ENCODE assay signal across 8 mouse cellular contexts in the genomic region with DNA sequence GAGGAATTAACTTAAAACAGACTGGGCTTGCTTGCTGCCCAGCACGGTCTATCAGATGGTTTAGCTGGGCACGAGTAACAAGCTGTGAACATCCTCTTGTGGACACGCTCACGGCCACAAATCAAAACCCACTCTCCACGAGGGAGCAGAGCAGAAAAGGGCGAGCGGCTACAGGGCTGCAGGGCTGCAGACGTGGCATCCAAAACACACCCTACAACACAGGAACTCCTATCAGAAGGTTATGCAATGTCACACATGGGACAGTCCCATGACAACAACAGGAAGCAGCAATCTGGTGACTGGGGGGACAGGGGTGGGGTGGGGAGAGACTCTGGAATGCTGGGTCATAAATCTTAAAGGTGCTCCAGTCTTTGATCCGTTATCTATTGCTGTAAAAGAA. TPM values are rescaled to one million over a fixed set of nuclear protein-coding genes. Genes with fewer than 3 reads are reported as not detected.
A peak's percentile ranks its signal among the peaks of the same experiment; 100 is the strongest.
DNase-seq lines count a peak whose midpoint lies in the region; ATAC-seq and TF ChIP-seq lines count a peak whose summit lies in the region.

No protein-coding gene starts in this region.

- peak overlapping the region; percentile 6; the same call in 1 of the 2 replicates for H3K9ac ChIP-seq in embryonic facial prominence, embryonic 13.5 days
- 0 out of 2 replicates have a peak overlapping the region, but pooled peaks have one; percentile 8 for H3K9ac ChIP-seq in intestine, postnatal 0 days (ENCODE audit: low read depth, low read length)
- no peak overlapping the region; the same call in 1 of the 2 replicates for H3K9ac ChIP-seq in lung, postnatal 0 days (replicated peaks; ENCODE audit: low read depth)
- no peak overlapping the region for H3K9ac ChIP-seq in forebrain, embryonic 16.5 days (replicated peaks; ENCODE audit: low read depth, low read length)

- TF ChIP-seq EP300 in lung, postnatal 0 days (IDR thresholded peaks at IDR 0.05), result peak; percentile 75

- H3K4me1 ChIP-seq in embryonic facial prominence, embryonic 13.5 days, result peaks cover 15% of the 10 kb centered on the region
- H3K4me1 ChIP-seq in intestine, postnatal 0 days (replicated peaks; ENCODE audit: control insufficient read depth, insufficient read depth, low read length), result no peaks in the 10 kb centered on the region
- H3K4me1 ChIP-seq in lung, postnatal 0 days (ENCODE audit: insufficient read depth, low read depth, low read length), result no peaks in the 10 kb centered on the region
- H3K4me1 ChIP-seq in forebrain, embryonic 16.5 days (replicated peaks; ENCODE audit: control insufficient read depth, insufficient read depth, low read length), result peaks cover 9% of the 10 kb centered on the region
- peaks cover 9% of the 10 kb centered on the region for H3K4me1 ChIP-seq in cerebellum, adult 2 months (ENCODE audit: control insufficient read depth, insufficient read depth, low read length)

- whole genome bisulfite sequencing in embryonic facial prominence, embryonic 13.5 days, result 33% methylated on average over 9 of the region's 9 CpGs
- 8% methylated on average over 9 of the region's 9 CpGs for WGBS in intestine, postnatal 0 days
- WGBS in lung, postnatal 0 days, result 37% methylated on average over 9 of the region's 9 CpGs
- WGBS in forebrain, embryonic 16.5 days, result 84% methylated on average over 9 of the region's 9 CpGs
- WGBS in cerebellum, adult 2 months, result 82% methylated on average over 9 of the region's 9 CpGs

- TF ChIP-seq CTCF in intestine, postnatal 0 days (IDR thresholded peaks at IDR 0.05; ENCODE audit: low read depth), result no peak
- no peak for TF ChIP-seq CTCF in lung, postnatal 0 days (IDR thresholded peaks at IDR 0.05)
- no peak for TF ChIP-seq CTCF in cerebellum, adult 2 months (IDR thresholded peaks at IDR 0.05; ENCODE audit: borderline replicate concordance, insufficient read depth, low read depth, low read length)

- ATAC-seq in embryonic facial prominence, embryonic 13.5 days (ENCODE audit: insufficient number of reproducible peaks, insufficient read depth, low FRiP score, low TSS enrichment, low read depth), result no peak
- peak; percentile 93 for ATAC-seq in intestine, postnatal 0 days
- ATAC-seq in lung, postnatal 0 days, result peak; percentile 81
- no peak for ATAC-seq in cerebellum, adult (ENCODE audit: insufficient number of reproducible peaks, low FRiP score, low TSS enrichment)
- ATAC-seq in forebrain, embryonic 16.5 days, result no peak

- no peaks in the 10 kb centered on the region for H3K36me3 ChIP-seq in embryonic facial prominence, embryonic 13.5 days
- H3K36me3 ChIP-seq in intestine, postnatal 0 days (ENCODE audit: control insufficient read depth, insufficient read depth), result no peaks in the 10 kb centered on the region
- no peaks in the 10 kb centered on the region for H3K36me3 ChIP-seq in lung, postnatal 0 days (ENCODE audit: insufficient read depth, low read length)
- no peaks in the 10 kb centered on the region for H3K36me3 ChIP-seq in forebrain, embryonic 16.5 days (ENCODE audit: control insufficient read depth, insufficient read depth)

- H3K27me3 ChIP-seq in embryonic facial prominence, embryonic 13.5 days, result no peaks in the 10 kb centered on the region
- no peaks in the 10 kb centered on the region for H3K27me3 ChIP-seq in intestine, postnatal 0 days (replicated peaks; ENCODE audit: control insufficient read depth, insufficient read depth, low read length)
- H3K27me3 ChIP-seq in lung, postnatal 0 days (replicated peaks; ENCODE audit: insufficient read depth, low read length), result no peaks in the 10 kb centered on the region
- no peaks in the 10 kb centered on the region for H3K27me3 ChIP-seq in forebrain, embryonic 16.5 days (replicated peaks; ENCODE audit: control insufficient read depth, insufficient read depth, low read length)
- no peaks in the 10 kb centered on the region for H3K27me3 ChIP-seq in cerebellum, adult 2 months (ENCODE audit: control insufficient read depth, insufficient read depth, low read length)

- peak; percentile 40 for DNase-seq in T-cell, adult 2 months (ENCODE audit: low spot score)
- peak; percentile 71 for DNase-seq in lung, postnatal 0 days (ENCODE audit: low spot score)
- no peak for DNase-seq in cerebellum, adult 2 months
- DNase-seq in embryo, embryonic 10 days (ENCODE audit: low spot score), result no peak

- peak overlapping the region; percentile 72; the same call in 1 of the 2 replicates for H3K27ac ChIP-seq in embryonic facial prominence, embryonic 13.5 days
- peak overlapping the region; percentile 75 for H3K27ac ChIP-seq in intestine, postnatal 0 days (ENCODE audit: low read depth, low read length)
- peak overlapping the region; percentile 54 for H3K27ac ChIP-seq in lung, postnatal 0 days (ENCODE audit: low read length)
- no peak overlapping the region for H3K27ac ChIP-seq in forebrain, embryonic 16.5 days (ENCODE audit: low read length)
- no peak overlapping the region for H3K27ac ChIP-seq in cerebellum, adult 2 months (ENCODE audit: insufficient read depth, low read length)

- H3K4me3 ChIP-seq in embryonic facial prominence, embryonic 13.5 days, result no peak overlapping the region
- H3K4me3 ChIP-seq in intestine, postnatal 0 days (ENCODE audit: low read depth, low read length), result no peak overlapping the region
- H3K4me3 ChIP-seq in lung, postnatal 0 days (ENCODE audit: low read depth, low read length), result no peak overlapping the region
- no peak overlapping the region for H3K4me3 ChIP-seq in forebrain, embryonic 16.5 days (replicated peaks; ENCODE audit: low read length)
- H3K4me3 ChIP-seq in cerebellum, adult 2 months (replicated peaks; ENCODE audit: insufficient read depth, low read depth, low read length), result no peak overlapping the region

- H3K9me3 ChIP-seq in embryonic facial prominence, embryonic 13.5 days, result no peaks in the 10 kb centered on the region
- no peaks in the 10 kb centered on the region for H3K9me3 ChIP-seq in intestine, postnatal 0 days (ENCODE audit: control insufficient read depth)
- H3K9me3 ChIP-seq in lung, postnatal 0 days (ENCODE audit: low read length), result no peaks in the 10 kb centered on the region
- H3K9me3 ChIP-seq in forebrain, embryonic 16.5 days (ENCODE audit: control insufficient read depth, low read length), result no peaks in the 10 kb centered on the region

- H3K4me2 ChIP-seq in embryonic facial prominence, embryonic 13.5 days, result no peak overlapping the region
- peak overlapping the region; percentile 25; the same call in 1 of the 2 replicates for H3K4me2 ChIP-seq in intestine, postnatal 0 days (replicated peaks; ENCODE audit: low read depth)
- no peak overlapping the region for H3K4me2 ChIP-seq in lung, postnatal 0 days (replicated peaks; ENCODE audit: low read depth, low read length)
- H3K4me2 ChIP-seq in forebrain, embryonic 16.5 days (ENCODE audit: low read length), result no peak overlapping the region

- TF ChIP-seq POLR2A in cerebellum, adult 2 months (IDR thresholded peaks at IDR 0.05; ENCODE audit: borderline replicate concordance, insufficient read depth, low read length), result no peak

RNA-seq across cellular contexts. Expression of gene Coro1c, which starts 10.1 kb away (rescaled TPM):
- 88.6 and 88.9 TPM in 2 replicates for polyA plus RNA-seq in embryonic facial prominence, embryonic 13.5 days (2015; fragmentation: Nextera tagmentation; extraction: Ambion mirVana)
- polyA plus RNA-seq in intestine, postnatal 0 days (2015; fragmentation: Nextera tagmentation; extraction: Ambion mirVana), result 116 and 127 TPM in 2 replicates
- polyA plus RNA-seq in lung, postnatal 0 days (2015; fragmentation: Nextera tagmentation; extraction: Ambion mirVana), result 102 and 115 TPM in 2 replicates
- 230 and 234 TPM in 2 replicates for polyA plus RNA-seq in forebrain, embryonic 16.5 days (2015; fragmentation: Nextera tagmentation; extraction: Ambion mirVana)
- 90.2 and 94.1 TPM in 2 replicates for polyA plus RNA-seq in cerebellum, adult 2 months (2012; rRNA removed)

Comparison
In these comparisons a context has a peak if more than half of its experiments do, and no peak if none do; other contexts are left out.
1. DNase-seq: peak in T-cell, adult 2 months (single experiment) and lung, postnatal 0 days (single experiment); none in cerebellum, adult 2 months (0 of 2) and embryo, embryonic 10 days (single experiment).
2. ATAC-seq: peak in intestine, postnatal 0 days (single experiment) and lung, postnatal 0 days (single experiment); none in embryonic facial prominence, embryonic 13.5 days (single experiment), cerebellum, adult (single experiment) and forebrain, embryonic 16.5 days (single experiment).
3. H3K27ac ChIP-seq: peak in embryonic facial prominence, embryonic 13.5 days (single experiment), intestine, postnatal 0 days (single experiment) and lung, postnatal 0 days (single experiment); none in forebrain, embryonic 16.5 days (single experiment) and cerebellum, adult 2 months (single experiment).
4. H3K9ac ChIP-seq: peak in embryonic facial prominence, embryonic 13.5 days (single experiment) and intestine, postnatal 0 days (single experiment); none in lung, postnatal 0 days (single experiment) and forebrain, embryonic 16.5 days (single experiment).